Mouse (Mus musculus) CD4-positive, CD25-positive, alpha-beta regulatory T cell, adult 2 months (primary cell): Measurements from ENCODE around the gene Olfr223.
"Not testable (repeated sequence)": the region's sequence is repeated elsewhere in the genome, so short reads cannot be mapped to it uniquely, and the experiment has no call there.

Source experiments
- DNase-seq: peaks from one replicate; pipeline ENCODE4 v3.0.0-alpha.2; 2012; ENCODE audit warnings: low read depth, low spot score

Olfr223 gene

GRCm38 (mm10) chr11:59596950-59597349 lies 3.9 kb upstream of the Olfr223 start:
- no peak for DNase-seq

- DNase-seq: peak; percentile 7
These were observed 3.0 kb upstream of the Olfr223 start for GRCm38 (mm10) chr11:59596091-59596490.

DNA sequence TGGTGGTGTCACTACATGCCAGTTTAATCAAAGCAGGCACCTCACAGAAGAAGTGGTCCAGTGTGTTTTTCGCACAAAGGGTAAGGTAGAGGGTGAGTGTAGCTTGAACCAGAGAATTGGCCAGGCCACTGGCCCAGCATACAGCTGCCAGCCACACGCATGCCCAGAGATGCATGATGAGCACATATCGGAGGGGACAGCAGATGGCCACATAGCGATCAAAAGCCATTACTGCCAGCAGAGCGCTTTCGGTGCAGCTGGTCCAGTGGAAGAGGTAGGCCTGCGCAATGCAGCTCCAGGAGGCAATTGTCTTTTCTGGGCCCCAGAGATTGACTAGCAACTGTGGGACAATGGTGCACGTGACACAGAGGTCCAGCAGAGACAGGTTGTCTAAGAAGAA lies 3.6 kb downstream of the Olfr223 start:
- no peak for DNase-seq

DNA sequence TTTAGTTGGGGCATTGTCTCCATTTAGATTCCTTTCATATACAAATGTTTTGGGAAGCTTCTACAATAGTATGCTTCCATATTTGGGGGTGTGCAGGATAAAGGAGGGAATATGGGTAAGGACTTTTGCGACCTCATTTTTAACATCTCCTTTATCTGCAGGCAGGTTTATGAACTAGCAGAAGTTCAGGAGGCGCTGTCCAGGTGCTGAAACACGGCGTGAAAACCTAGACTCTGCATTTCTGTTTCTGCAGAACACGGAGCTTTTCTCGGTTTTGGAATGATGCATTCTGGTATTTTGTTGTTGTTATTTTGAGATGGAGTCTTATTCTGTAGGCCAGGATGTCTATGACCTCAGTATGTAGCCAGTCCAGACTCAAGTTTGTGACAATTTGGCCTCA lies 8.6 kb downstream of the Olfr223 start:
- DNase-seq: no peak

DNA sequence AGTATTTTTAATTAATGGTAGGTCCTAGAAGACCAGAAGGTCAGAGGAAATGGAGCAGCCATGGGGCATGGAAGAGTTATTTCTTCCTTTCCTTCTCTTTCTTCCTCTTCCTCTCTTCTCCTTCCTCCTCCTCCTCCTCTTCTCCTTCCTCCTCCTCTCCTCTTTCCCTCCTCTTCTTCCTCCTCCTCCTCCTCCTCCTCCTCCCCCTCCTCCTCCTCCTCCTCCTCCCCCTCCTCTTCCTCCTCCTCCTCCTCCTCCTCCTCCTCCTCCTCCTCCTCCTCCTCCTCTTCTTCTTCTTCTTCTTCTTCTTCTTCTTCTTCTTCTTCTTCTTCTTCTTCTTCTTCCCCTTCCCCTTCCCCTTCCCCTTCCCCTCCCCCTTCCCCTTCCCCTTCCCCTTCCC lies 17.0 kb downstream of the Olfr223 start, which contains the start of gene Olfr222:
Gene Olfr222, minus strand, starts transcription at position 101 of the 400 bp plus-strand sequence.
- not testable (repeated sequence) for DNase-seq

GRCm38 (mm10) chr11:59575726-59576125 lies 17.4 kb downstream of the Olfr223 start:
- DNase-seq: no peak

- peak; percentile 30 for DNase-seq
These were observed 23.8 kb downstream of the Olfr223 start for GRCm38 (mm10) chr11:59569306-59569705.

GRCm38 (mm10) chr11:59562837-59563236 lies 30.3 kb downstream of the Olfr223 start:
- DNase-seq: no peak

- DNase-seq: no peak
These were observed 30.8 kb downstream of the Olfr223 start for GRCm38 (mm10) chr11:59562336-59562735.

DNA sequence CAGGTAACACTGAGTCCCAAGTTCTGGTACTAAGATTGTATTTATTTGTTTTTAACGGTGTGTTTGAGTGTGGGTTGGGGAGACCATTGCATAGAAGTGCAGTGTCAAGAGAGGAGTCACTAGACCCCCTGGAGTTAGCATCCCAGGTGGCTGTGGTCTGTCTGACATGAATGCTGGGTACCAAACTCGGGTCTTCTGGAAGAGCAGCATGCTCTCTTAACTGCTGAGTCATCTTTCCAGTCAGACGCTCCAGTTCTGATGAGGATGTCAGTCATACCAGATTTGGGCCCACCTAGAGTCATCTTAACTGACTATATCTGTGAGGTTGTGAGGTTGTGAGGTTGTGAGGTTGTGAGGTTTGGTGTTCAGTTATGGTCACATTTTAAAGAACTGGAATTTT lies 32.2 kb downstream of the Olfr223 start:
- no peak for DNase-seq

DNA sequence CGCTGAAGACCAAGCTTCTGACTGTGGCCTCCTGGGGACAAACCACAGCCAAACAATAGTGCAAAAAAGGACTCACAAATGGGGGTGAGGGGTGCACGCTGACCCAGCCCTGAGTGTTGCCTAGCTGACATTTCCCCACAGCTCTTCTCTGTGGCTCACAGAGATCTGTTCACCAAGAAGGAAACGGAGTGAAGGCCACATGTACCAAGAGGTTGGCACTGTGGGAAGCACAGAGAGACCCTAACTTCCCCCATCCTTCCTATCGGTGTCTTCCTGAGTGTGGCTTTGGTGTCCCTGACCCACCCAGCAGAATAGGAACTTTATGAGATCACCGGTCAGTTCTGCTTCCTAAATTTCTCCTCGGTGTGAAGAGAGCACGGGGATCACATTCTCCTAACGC lies 38.6 kb downstream of the Olfr223 start:
- DNase-seq: no peak

DNA sequence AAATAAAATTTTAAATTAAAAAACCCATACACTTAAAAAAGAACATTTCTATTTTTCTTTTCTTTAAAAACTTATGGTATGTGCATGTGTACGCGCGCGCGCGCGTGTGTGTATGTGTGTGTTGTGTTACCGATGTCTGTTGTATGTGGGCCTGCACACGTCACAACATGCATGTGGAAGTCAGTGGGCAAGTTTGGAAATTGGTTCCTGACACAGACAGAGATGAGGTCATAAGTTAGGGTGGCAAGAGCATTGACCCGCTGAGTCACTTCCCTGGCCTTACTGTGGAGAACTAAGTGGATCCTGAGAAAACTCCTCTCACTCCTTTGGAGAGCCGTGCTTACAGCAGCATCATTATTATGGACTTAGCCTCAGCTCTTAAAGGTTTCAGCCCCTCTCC lies 39.0 kb downstream of the Olfr223 start:
- no peak for DNase-seq

DNA sequence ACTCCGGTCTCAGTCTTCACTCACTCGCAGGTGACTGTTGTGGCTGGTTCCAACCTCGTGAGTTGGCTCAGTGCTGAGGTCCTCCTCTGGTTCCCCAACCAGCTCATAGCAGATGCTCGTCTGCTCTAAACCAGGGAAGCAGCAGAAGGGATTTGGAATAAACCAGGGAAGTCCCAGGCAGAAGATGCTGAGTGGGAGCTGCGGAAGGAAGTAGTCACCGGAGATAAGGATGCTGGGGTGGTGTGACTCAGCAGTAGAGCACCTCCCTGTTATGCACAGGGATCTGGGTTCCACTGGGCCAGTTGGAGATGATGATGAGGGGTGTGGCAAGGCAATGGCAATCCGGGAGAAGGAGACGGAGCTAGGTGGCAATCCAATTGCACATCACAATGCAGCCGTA lies 49.1 kb downstream of the Olfr223 start:
- DNase-seq: no peak

- no peak for DNase-seq
These were observed 49.7 kb downstream of the Olfr223 start for GRCm38 (mm10) chr11:59543376-59543775.

- no peak for DNase-seq
These were observed 50.6 kb downstream of the Olfr223 start for GRCm38 (mm10) chr11:59542442-59542841.

GRCm38 (mm10) chr11:59541324-59541723 lies 51.8 kb downstream of the Olfr223 start, which contains the start of gene Nlrp3:
Nlrp3 (plus strand) TSS chr11:59541568.
- DNase-seq: no peak

DNA sequence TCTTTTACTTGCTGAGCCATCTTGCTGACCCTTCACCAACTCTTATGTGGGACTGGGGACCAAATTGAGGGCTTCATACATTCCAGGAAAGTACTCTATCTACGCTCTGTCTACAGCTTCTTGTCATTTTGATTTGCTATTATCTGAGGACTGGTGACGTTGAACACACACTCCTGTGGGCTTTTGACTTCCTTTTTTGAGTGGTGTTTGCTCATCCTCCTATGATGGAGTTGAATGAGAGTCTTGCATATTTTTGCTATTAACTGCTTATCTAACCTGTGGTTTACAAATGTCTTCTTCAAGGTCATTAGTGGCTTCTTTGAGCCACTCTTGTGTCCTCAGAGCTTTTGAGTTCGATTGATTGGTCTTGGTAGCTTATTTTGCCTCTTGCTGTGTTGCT lies 53.0 kb downstream of the Olfr223 start:
- no peak for DNase-seq
